Mouse (Mus musculus): ENCODE results near the gene Esrra. TPM values are rescaled to one million over a fixed set of nuclear protein-coding genes. Genes with fewer than 3 reads are reported as not detected.

Gene Esrra
- polyA plus RNA-seq, 1 experiment: 13.6 TPM

GRCm38 (mm10) chr19:6950613-6951153, 29.1 kb upstream of the Esrra start:
- Histone ChIP-seq H3K4me3 (ENCODE audit: low read depth, low read length) (peak overlapping the region; percentile 85), H3K27ac (ENCODE audit: insufficient read depth, low read length) (peak overlapping the region; percentile 90), H3K36me3 (ENCODE audit: control insufficient read depth, insufficient read depth, low read length, poor library complexity, severe bottlenecking) (no peaks in the 10 kb centered on the region), H3K27me3 (ENCODE audit: control insufficient read depth, insufficient read depth, low read length, poor library complexity, severe bottlenecking) (no peaks in the 10 kb centered on the region), H3K9me3 (replicated peaks; ENCODE audit: control insufficient read depth, insufficient read depth, low read length, poor library complexity, severe bottlenecking) (no peaks in the 10 kb centered on the region), H3K4me1 (ENCODE audit: control insufficient read depth, insufficient read depth, low read length) (peaks cover 3% of the 10 kb centered on the region), H3K9ac (ENCODE audit: low read depth, poor library complexity, severe bottlenecking) (peak overlapping the region; percentile 75)
- TF ChIP-seq CTCF (IDR thresholded peaks at IDR 0.05; ENCODE audit: low read depth, low read length): no peak
- TF ChIP-seq POLR2A (IDR thresholded peaks at IDR 0.05; ENCODE audit: insufficient read depth, low read length): peak; percentile 79
- no peak for TF ChIP-seq EP300 (IDR thresholded peaks at IDR 0.05; ENCODE audit: insufficient read depth, low read depth, low read length)

DNA sequence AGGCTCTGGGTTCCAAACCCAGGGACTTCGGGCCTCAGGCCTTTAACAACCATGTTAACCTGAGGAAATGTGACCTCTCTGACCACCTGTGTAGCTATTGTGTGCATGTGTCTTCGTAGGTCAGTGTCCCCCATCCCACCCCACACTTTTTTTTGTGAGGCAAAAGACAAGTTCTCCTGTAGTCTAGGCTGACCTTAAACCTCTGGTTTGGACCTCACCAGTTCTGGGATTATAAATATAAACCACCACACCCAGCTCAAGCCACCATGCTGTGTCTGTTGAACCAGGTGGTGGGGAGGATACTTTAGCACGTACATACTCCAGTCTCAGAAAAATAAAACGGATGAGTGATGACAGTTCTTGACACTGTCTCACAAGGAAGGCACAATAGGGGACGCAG, 28.3 kb upstream of the Esrra start:
- Histone ChIP-seq H3K4me1 (ENCODE audit: control insufficient read depth, insufficient read depth, low read length) (peaks cover 3% of the 10 kb centered on the region), H3K36me3 (ENCODE audit: control insufficient read depth, insufficient read depth, low read length, poor library complexity, severe bottlenecking) (no peaks in the 10 kb centered on the region), H3K4me3 (ENCODE audit: low read depth, low read length) (no peak overlapping the region), H3K27ac (ENCODE audit: insufficient read depth, low read length) (no peak overlapping the region), H3K9me3 (replicated peaks; ENCODE audit: control insufficient read depth, insufficient read depth, low read length, poor library complexity, severe bottlenecking) (no peaks in the 10 kb centered on the region), H3K9ac (ENCODE audit: low read depth, poor library complexity, severe bottlenecking) (no peak overlapping the region), H3K27me3 (ENCODE audit: control insufficient read depth, insufficient read depth, low read length, poor library complexity, severe bottlenecking) (no peaks in the 10 kb centered on the region)
- TF ChIP-seq EP300 (IDR thresholded peaks at IDR 0.05; ENCODE audit: insufficient read depth, low read depth, low read length) (no peak), CTCF (IDR thresholded peaks at IDR 0.05; ENCODE audit: low read depth, low read length) (no peak), POLR2A (IDR thresholded peaks at IDR 0.05; ENCODE audit: insufficient read depth, low read length) (no peak)

DNA sequence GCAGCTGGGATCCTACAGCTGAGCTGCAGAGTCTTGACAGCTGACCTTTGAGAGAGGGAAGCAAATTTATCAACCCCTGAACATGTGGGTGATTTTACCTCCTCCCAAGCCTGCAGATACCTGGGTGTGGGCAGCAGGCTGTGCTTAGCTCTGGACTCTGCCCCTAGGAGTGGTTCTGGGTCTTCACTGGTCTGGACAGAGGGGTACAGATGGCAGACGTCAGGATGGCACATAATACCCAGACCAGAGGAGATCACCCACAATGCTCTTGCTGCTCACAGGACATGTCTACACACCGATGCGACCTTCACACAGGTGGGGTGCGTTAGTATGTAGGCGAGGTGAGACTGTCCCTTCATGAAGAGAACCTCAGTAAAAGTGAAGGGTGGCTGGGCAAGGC, 27.9 kb upstream of the Esrra start:
- Histone ChIP-seq H3K9ac (ENCODE audit: low read depth, poor library complexity, severe bottlenecking) (no peak overlapping the region), H3K9me3 (replicated peaks; ENCODE audit: control insufficient read depth, insufficient read depth, low read length, poor library complexity, severe bottlenecking) (no peaks in the 10 kb centered on the region)

DNA sequence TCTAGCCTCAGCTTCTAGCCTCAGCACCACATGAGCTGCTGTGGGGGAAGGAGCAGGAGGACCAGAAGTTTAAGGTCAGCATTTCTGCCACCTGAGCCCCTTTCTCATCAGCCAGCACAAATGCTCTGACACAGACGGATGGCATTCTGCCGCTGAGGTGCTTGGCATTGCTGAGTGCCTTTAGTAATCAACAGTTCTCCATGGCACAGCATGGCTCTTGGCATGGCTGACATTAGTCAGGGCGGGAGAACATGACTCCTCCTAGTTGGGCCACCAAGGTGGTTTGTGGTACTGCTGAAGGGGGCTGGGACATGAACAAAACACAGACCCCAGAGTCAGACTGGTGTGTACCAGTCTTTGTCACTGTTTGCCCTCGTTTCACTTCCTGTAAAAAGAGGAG, 26.6 kb upstream of the Esrra start:
- Histone ChIP-seq H3K4me1 (ENCODE audit: control insufficient read depth, insufficient read depth, low read length) (peaks cover 3% of the 10 kb centered on the region), H3K9me3 (replicated peaks; ENCODE audit: control insufficient read depth, insufficient read depth, low read length, poor library complexity, severe bottlenecking) (no peaks in the 10 kb centered on the region), H3K36me3 (ENCODE audit: control insufficient read depth, insufficient read depth, low read length, poor library complexity, severe bottlenecking) (no peaks in the 10 kb centered on the region), H3K27ac (ENCODE audit: insufficient read depth, low read length) (peak overlapping the region; percentile 51), H3K9ac (ENCODE audit: low read depth, poor library complexity, severe bottlenecking) (0 out of 2 replicates have a peak overlapping the region, but pooled peaks have one; percentile 6), H3K27me3 (ENCODE audit: control insufficient read depth, insufficient read depth, low read length, poor library complexity, severe bottlenecking) (no peaks in the 10 kb centered on the region), H3K4me3 (ENCODE audit: low read depth, low read length) (no peak overlapping the region)
- TF ChIP-seq POLR2A (IDR thresholded peaks at IDR 0.05; ENCODE audit: insufficient read depth, low read length) (no peak), EP300 (IDR thresholded peaks at IDR 0.05; ENCODE audit: insufficient read depth, low read depth, low read length) (no peak), CTCF (IDR thresholded peaks at IDR 0.05; ENCODE audit: low read depth, low read length) (no peak)

More for the DNA sequence above, 27.9 kb upstream of the Esrra start:
- Histone ChIP-seq H3K36me3 (ENCODE audit: control insufficient read depth, insufficient read depth, low read length, poor library complexity, severe bottlenecking) (no peaks in the 10 kb centered on the region), H3K4me3 (ENCODE audit: low read depth, low read length) (no peak overlapping the region), H3K27ac (ENCODE audit: insufficient read depth, low read length) (no peak overlapping the region), H3K4me1 (ENCODE audit: control insufficient read depth, insufficient read depth, low read length) (peaks cover 3% of the 10 kb centered on the region), H3K27me3 (ENCODE audit: control insufficient read depth, insufficient read depth, low read length, poor library complexity, severe bottlenecking) (no peaks in the 10 kb centered on the region)
- TF ChIP-seq POLR2A (IDR thresholded peaks at IDR 0.05; ENCODE audit: insufficient read depth, low read length) (no peak), CTCF (IDR thresholded peaks at IDR 0.05; ENCODE audit: low read depth, low read length) (no peak), EP300 (IDR thresholded peaks at IDR 0.05; ENCODE audit: insufficient read depth, low read depth, low read length) (no peak)

- no peak overlapping the region for H3K4me3 ChIP-seq (ENCODE audit: low read depth, low read length)
- H3K36me3 ChIP-seq (ENCODE audit: control insufficient read depth, insufficient read depth, low read length, poor library complexity, severe bottlenecking): no peaks in the 10 kb centered on the region
- 0 out of 2 replicates have a peak overlapping the region, but pooled peaks have one; percentile 6 for H3K9ac ChIP-seq (ENCODE audit: low read depth, poor library complexity, severe bottlenecking)
- H3K27me3 ChIP-seq (ENCODE audit: control insufficient read depth, insufficient read depth, low read length, poor library complexity, severe bottlenecking): no peaks in the 10 kb centered on the region
- no peaks in the 10 kb centered on the region for H3K9me3 ChIP-seq (replicated peaks; ENCODE audit: control insufficient read depth, insufficient read depth, low read length, poor library complexity, severe bottlenecking)
- TF ChIP-seq POLR2A (IDR thresholded peaks at IDR 0.05; ENCODE audit: insufficient read depth, low read length): no peak
- 0 out of 2 replicates have a peak, but pooled peaks have one; percentile 5 for TF ChIP-seq EP300 (IDR thresholded peaks at IDR 0.05; ENCODE audit: insufficient read depth, low read depth, low read length)
- peak overlapping the region; percentile 51 for H3K27ac ChIP-seq (ENCODE audit: insufficient read depth, low read length)
- H3K4me1 ChIP-seq (ENCODE audit: control insufficient read depth, insufficient read depth, low read length): peaks cover 3% of the 10 kb centered on the region
These were observed 26.1 kb upstream of the Esrra start for GRCm38 (mm10) chr19:6947742-6948141.

DNA sequence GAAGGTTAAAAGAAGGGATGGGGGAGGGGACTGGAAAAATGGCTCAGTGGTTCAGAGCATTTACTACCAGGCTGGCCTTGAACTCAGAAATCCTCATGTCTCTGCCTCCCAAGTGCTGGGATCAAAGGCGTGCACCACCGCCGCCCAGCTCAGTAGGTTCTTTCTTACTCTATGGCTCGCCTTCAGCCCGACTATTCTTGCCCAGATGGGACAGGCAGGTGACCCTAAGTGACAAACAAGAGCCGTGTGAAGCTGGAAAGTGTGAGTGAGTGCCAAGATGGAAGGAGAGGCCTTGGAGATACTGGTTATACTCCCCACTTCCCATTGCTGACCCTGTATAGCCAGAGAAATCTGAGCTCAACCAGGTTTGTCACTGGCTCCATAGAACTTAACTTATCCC, 22.1 kb upstream of the Esrra start:
- Histone ChIP-seq H3K27me3 (ENCODE audit: control insufficient read depth, insufficient read depth, low read length, poor library complexity, severe bottlenecking) (no peaks in the 10 kb centered on the region), H3K27ac (ENCODE audit: insufficient read depth, low read length) (no peak overlapping the region), H3K36me3 (ENCODE audit: control insufficient read depth, insufficient read depth, low read length, poor library complexity, severe bottlenecking) (no peaks in the 10 kb centered on the region), H3K4me1 (ENCODE audit: control insufficient read depth, insufficient read depth, low read length) (peaks cover 3% of the 10 kb centered on the region), H3K4me3 (ENCODE audit: low read depth, low read length) (no peak overlapping the region), H3K9me3 (replicated peaks; ENCODE audit: control insufficient read depth, insufficient read depth, low read length, poor library complexity, severe bottlenecking) (no peaks in the 10 kb centered on the region), H3K9ac (ENCODE audit: low read depth, poor library complexity, severe bottlenecking) (no peak overlapping the region)
- TF ChIP-seq POLR2A (IDR thresholded peaks at IDR 0.05; ENCODE audit: insufficient read depth, low read length): no peak
- TF ChIP-seq EP300 (IDR thresholded peaks at IDR 0.05; ENCODE audit: insufficient read depth, low read depth, low read length): no peak
- TF ChIP-seq CTCF (IDR thresholded peaks at IDR 0.05; ENCODE audit: low read depth, low read length): no peak
